Mouse (Mus musculus): ENCODE results near the gene Commd4.

The Commd4 gene

GRCm38 (mm10) chr9:57129641-57130040 lies 28.5 kb downstream of the Commd4 start:
- no peaks in the 10 kb centered on the region for H3K27me3 ChIP-seq (ENCODE audit: control insufficient read depth, insufficient read depth, low read length, poor library complexity, severe bottlenecking)
- H3K36me3 ChIP-seq (ENCODE audit: control insufficient read depth, insufficient read depth, low read length, poor library complexity, severe bottlenecking), result peaks cover 11% of the 10 kb centered on the region; the same call in 1 of the 2 replicates
- no peak for DNase-seq (ENCODE audit: low read depth, low spot score)

GRCm38 (mm10) chr9:57117261-57117755 lies 40.8 kb downstream of the Commd4 start:
- H3K36me3 ChIP-seq (ENCODE audit: control insufficient read depth, insufficient read depth, low read length, poor library complexity, severe bottlenecking), result peaks cover 17% of the 10 kb centered on the region
- no peak for DNase-seq (ENCODE audit: low read depth, low spot score)

More at GRCm38 (mm10) chr9:57117261-57117755, 40.8 kb downstream of the Commd4 start:
- no peaks in the 10 kb centered on the region for H3K27me3 ChIP-seq (ENCODE audit: control insufficient read depth, insufficient read depth, low read length, poor library complexity, severe bottlenecking)

Data from splenic B cell, adult 2 months (primary cell).